Mouse (Mus musculus) lung, postnatal 0 days (tissue): ENCODE results near the gene Pgm5.

Experiments
- CTCF ChIP-seq: IDR thresholded peaks from 2 replicates; pipeline ENCODE4 v1.5.1; 2016; ENCODE audit warnings: antibody characterized with exemption, mild to moderate bottlenecking
- EP300 ChIP-seq: IDR thresholded peaks from 2 replicates; pipeline ENCODE4 v1.6.1; 2016; ENCODE audit warnings: antibody characterized with exemption, mild to moderate bottlenecking, control low read depth

DNA sequence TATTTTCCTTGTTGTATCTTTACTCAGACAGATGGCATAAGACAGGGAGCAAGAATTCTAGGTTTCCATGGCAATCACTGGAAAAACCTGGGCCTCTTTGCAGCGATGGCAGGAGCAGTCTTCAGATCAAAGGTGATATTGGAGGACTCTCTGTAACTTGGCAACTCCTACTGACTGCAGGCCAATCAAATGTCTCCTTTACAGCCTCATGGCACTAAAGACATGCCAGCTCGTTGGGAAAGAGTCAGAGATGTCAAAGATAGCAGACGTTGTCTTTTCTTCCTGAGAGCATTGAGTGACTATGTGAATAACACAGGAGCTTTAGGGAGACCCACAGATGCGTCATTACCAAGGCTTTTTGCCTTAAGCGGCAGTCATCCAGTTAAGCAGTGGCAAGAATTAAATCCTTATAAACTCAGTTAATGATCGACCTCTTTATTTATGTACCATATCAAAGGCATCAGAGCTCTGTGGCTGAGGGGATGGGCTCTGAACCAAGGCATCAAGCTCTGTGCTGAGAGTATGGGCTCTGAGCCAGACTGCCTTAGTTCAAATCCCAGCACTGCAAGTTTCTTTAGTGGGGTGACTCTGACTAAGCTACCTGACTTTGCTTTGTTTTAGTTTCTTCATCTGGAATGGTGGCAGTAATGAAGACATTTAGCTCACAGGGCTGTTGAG lies 209.2 kb downstream of the Pgm5 start:
- TF ChIP-seq CTCF (no peak), EP300 (no peak)
